Mouse (Mus musculus): ENCODE data around the gene Cgn. TPM values are rescaled to one million over a fixed set of nuclear protein-coding genes. Genes with fewer than 3 reads are reported as not detected.
A peak's percentile ranks its signal among the peaks of the same experiment; 100 is the strongest.

The Cgn gene
- polyA plus RNA-seq (2015; fragmentation: Nextera tagmentation; extraction: Ambion mirVana): 10.1 and 12.6 TPM in 2 replicates

DNA sequence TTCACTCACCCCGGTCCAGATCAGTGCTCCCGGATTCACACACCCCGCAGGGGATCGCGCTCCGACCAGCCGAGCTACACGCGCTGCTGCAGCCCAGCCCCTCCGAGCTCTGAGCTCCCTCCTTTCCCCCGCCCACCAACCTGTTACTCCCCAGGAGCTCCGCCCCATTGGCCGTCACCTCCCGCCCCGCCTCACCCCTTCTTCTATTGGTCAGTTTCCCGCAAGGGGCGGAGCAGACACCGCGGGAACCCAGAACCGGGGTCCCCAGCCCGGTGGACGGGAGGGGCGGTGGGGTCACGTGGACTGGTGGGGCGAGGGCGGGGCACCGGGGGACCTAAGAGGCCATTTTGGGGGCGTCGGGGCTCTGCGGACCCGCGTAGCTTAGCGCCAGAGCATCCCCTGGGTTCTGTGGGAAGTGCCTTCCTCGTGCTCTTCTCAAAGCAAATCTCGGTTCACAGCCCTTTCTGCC, at the start of gene Cgn:
TSS of gene Cgn (minus strand) at position 126 of the 469 bp plus-strand sequence.
- Histone ChIP-seq H3K36me3 (no peaks in the 10 kb centered on the region), H3K4me3 (replicated peaks) (peak within 1 kb of the TSS; percentile 58), H3K9ac (peak within 1 kb of the TSS; percentile 23), H3K9me3 (replicated peaks) (no peaks in the 10 kb centered on the region), H3K27ac (replicated peaks) (peak within 1 kb of the TSS; percentile 39), H3K27me3 (0 out of 2 replicates have a peak, but pooled peaks cover 3% of the 10 kb centered on the region), H3K4me1 (peaks cover 14% of the 10 kb centered on the region), H3K4me2 (replicated peaks) (peak within 1 kb of the TSS; percentile 79)
- WGBS: 0% methylated on average over 35 of the region's 35 CpGs
- ATAC-seq (ENCODE audit: insufficient number of reproducible peaks, low FRiP score, low TSS enrichment, low read depth): peak; percentile 90

DNA sequence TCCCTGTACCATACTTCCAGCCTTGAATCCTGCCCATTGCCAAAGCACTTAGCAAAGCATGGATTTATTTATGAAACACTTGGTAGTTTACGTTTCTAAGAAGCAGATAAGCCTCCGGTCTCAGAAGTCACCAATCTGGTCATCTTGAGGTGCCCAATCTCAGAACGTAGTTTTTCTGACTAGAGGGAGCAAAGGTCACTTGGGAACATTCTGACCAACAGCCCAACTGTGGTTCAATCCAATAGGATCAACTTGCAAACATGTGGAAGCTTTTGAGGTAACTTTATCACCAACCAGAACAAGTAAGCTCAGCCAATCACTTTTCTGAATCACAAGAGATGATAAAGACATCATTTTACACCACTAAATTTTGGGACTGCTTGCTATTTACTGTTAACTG, 49.1 kb upstream of the Cgn start:
- H3K36me3 ChIP-seq: no peaks in the 10 kb centered on the region
- no peak overlapping the region for H3K9ac ChIP-seq
- no peaks in the 10 kb centered on the region for H3K9me3 ChIP-seq (replicated peaks)
- no peak overlapping the region for H3K27ac ChIP-seq (replicated peaks)
- no peak for ATAC-seq (ENCODE audit: insufficient number of reproducible peaks, low FRiP score, low TSS enrichment, low read depth)
- WGBS: 77% methylated on average over 3 of the region's 3 CpGs
- H3K4me2 ChIP-seq (replicated peaks): no peak overlapping the region
- peaks cover 17% of the 10 kb centered on the region for H3K4me1 ChIP-seq
- 0 out of 2 replicates have a peak, but pooled peaks cover 3% of the 10 kb centered on the region for H3K27me3 ChIP-seq
- no peak overlapping the region for H3K4me3 ChIP-seq (replicated peaks)

DNA sequence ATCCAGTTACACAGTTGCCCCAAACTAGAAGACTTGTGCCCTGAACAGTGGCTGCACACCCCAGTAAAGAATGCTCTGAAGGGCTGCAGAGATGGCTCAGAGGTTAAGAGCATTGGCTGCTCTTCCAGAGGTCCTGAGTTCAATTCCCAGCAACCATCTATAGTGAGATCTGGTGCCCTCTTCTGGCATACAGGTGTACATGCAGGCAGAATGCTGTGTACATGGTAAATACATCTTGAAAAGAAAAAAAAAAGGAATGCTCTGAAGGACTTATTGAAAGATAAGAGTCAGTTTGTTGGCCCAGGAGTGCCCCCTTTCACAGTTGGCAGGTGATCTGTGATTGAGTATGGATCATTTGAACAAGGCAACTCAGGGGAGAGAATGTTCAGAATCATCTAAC, 47.1 kb upstream of the Cgn start:
- Histone ChIP-seq H3K4me2 (replicated peaks) (no peak overlapping the region), H3K9me3 (replicated peaks) (no peaks in the 10 kb centered on the region), H3K27me3 (0 out of 2 replicates have a peak, but pooled peaks cover 3% of the 10 kb centered on the region), H3K9ac (no peak overlapping the region), H3K27ac (replicated peaks) (no peak overlapping the region), H3K36me3 (no peaks in the 10 kb centered on the region), H3K4me3 (replicated peaks) (no peak overlapping the region), H3K4me1 (peaks cover 4% of the 10 kb centered on the region; the same call in 1 of the 2 replicates)
- ATAC-seq (ENCODE audit: insufficient number of reproducible peaks, low FRiP score, low TSS enrichment, low read depth): no peak

DNA sequence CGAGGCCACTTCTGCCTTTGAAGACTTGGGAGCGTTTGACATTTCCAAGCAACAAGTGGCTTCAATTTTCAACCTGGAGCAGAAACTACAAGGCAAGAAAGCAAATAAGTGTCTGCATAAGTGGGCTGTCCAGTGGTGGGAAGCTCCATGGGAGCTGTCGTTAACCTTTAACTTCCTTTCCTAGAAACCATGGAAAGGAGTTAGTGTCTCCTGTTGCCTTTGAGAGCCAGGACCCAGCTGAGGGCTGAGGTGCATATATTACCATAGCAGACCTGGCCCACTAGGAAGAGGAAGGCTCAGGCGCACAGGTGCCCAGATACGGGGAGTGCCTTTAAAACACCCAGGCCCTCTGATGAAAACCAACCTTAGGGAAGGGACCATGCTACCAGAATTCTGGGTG, 46.4 kb upstream of the Cgn start:
- 69% methylated on average over 5 of the region's 5 CpGs for WGBS
- ATAC-seq (ENCODE audit: insufficient number of reproducible peaks, low FRiP score, low TSS enrichment, low read depth): no peak

DNA sequence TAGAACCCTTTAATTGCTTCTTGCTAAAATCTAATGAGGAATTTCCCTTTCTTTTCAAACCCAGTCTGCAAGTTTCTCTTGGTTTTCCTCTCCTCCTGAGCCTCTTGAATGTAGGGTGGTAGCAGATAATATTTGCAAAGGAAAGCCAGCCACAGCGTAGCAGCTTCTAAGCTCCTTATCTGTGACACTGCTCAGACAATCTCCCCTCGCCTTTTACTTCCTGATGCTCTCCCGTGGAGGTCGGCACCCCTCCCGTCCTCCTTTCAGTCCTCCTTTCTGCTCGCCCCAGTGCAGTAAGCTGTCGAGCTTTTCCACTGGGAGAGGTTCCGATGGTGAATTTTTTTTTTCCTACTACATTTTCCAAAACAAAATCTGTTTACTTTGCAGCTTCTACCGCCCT, 45.8 kb upstream of the Cgn start:
- ATAC-seq (ENCODE audit: insufficient number of reproducible peaks, low FRiP score, low TSS enrichment, low read depth): no peak
- Histone ChIP-seq H3K4me1 (peaks cover 4% of the 10 kb centered on the region; the same call in 1 of the 2 replicates), H3K9ac (no peak overlapping the region), H3K4me3 (replicated peaks) (no peak overlapping the region), H3K4me2 (replicated peaks) (no peak overlapping the region), H3K9me3 (replicated peaks) (no peaks in the 10 kb centered on the region), H3K36me3 (no peaks in the 10 kb centered on the region), H3K27me3 (0 out of 2 replicates have a peak, but pooled peaks cover 3% of the 10 kb centered on the region), H3K27ac (replicated peaks) (no peak overlapping the region)
- 21% methylated on average over 9 of the region's 9 CpGs for WGBS

More for the DNA sequence above, 46.4 kb upstream of the Cgn start:
- no peaks in the 10 kb centered on the region for H3K9me3 ChIP-seq (replicated peaks)
- H3K4me2 ChIP-seq (replicated peaks): no peak overlapping the region
- H3K9ac ChIP-seq: no peak overlapping the region
- H3K27ac ChIP-seq (replicated peaks): no peak overlapping the region
- H3K36me3 ChIP-seq: no peaks in the 10 kb centered on the region
- H3K4me1 ChIP-seq: peaks cover 4% of the 10 kb centered on the region; the same call in 1 of the 2 replicates
- 0 out of 2 replicates have a peak, but pooled peaks cover 3% of the 10 kb centered on the region for H3K27me3 ChIP-seq
- no peak overlapping the region for H3K4me3 ChIP-seq (replicated peaks)

DNA sequence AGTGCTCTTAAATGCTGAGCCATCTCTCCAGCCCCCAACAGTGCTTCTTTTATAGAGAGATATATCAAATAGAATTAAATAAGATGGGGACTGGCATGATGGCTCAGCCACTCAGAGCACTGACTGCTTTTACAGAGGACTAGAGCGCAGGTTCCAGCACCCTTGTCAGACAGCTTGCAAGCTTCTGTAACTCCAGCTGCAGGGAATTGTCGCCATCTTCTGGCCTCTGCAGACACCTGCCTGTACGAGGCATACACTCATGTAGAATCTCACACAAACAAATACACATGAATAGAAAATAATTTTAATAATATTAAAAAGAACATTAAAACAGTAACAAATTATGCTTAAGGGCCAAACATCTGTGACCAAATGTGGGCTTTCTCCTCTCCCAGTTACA, 37.8 kb upstream of the Cgn start:
- H3K27ac ChIP-seq (replicated peaks): no peak overlapping the region
- H3K4me1 ChIP-seq: peaks cover 4% of the 10 kb centered on the region; the same call in 1 of the 2 replicates
- 79% methylated on average over 3 of the region's 3 CpGs for WGBS
- no peak overlapping the region for H3K4me2 ChIP-seq (replicated peaks)
- no peaks in the 10 kb centered on the region for H3K9me3 ChIP-seq (replicated peaks)
- no peaks in the 10 kb centered on the region for H3K36me3 ChIP-seq
- no peak for ATAC-seq (ENCODE audit: insufficient number of reproducible peaks, low FRiP score, low TSS enrichment, low read depth)
- H3K9ac ChIP-seq: no peak overlapping the region
- no peak overlapping the region for H3K4me3 ChIP-seq (replicated peaks)
- H3K27me3 ChIP-seq: no peaks in the 10 kb centered on the region

DNA sequence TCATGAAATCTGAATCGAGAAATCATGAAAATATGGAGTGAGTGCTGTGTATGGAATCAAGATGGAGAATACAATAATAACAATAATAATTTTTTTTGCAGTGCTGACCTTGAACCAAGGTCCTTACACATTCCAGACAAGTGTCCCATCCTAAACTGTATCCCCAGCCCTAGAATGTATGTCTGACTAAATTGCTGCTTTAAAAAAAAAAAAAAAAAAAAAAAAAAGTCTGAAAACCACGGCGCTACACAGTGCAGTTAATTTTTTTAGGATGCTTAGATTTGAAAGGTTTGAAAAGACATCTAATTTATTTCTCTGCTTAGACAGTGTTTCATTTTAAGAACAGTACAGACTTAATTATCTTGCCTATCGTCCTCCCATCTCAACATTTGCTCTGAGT, 35.8 kb upstream of the Cgn start:
- H3K4me1 ChIP-seq: peaks cover 4% of the 10 kb centered on the region; the same call in 1 of the 2 replicates
- WGBS: 80% methylated on average over 4 of the region's 4 CpGs
- H3K27me3 ChIP-seq: no peaks in the 10 kb centered on the region
- no peak overlapping the region for H3K9ac ChIP-seq
- H3K9me3 ChIP-seq (replicated peaks): no peaks in the 10 kb centered on the region
- peak overlapping the region; percentile 69 for H3K4me3 ChIP-seq (replicated peaks)
- peak overlapping the region; percentile 66; the same call in 1 of the 2 replicates for H3K4me2 ChIP-seq (replicated peaks)
- no peaks in the 10 kb centered on the region for H3K36me3 ChIP-seq
- H3K27ac ChIP-seq (replicated peaks): no peak overlapping the region
- no peak for ATAC-seq (ENCODE audit: insufficient number of reproducible peaks, low FRiP score, low TSS enrichment, low read depth)

DNA sequence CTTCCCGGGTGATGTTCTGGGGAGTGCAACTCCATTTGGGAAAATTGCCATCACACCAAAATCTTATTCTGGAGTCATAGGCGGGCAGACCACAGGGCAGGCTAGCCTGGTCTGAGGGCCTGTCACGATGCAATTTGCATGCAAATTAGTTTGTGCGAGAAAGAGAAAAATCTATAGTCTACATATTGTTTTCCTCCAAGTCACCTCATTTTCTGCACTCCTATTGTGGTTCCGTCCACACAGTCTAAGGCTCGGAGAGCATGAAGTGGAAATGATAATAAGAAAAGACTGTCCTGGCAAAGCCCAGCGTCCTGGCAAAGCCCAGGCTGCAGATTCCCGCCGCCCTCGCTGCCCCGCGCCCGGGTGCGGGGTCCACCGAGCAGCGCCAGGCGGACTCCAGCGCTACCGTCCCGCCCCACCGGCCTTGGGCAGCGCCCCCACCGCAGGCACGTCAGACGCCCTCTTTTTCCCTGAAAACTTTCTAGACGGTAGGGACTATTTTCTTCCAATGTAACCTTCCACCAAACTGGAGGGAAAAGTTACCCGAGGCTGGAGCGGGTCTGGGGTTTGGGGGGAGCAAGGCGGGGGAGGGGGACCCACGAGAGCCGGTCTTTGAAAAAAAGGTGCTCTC, 34.8 kb upstream of the Cgn start:
- Histone ChIP-seq H3K4me2 (replicated peaks) (peak overlapping the region; percentile 66), H3K9ac (peak overlapping the region; percentile 85), H3K4me3 (replicated peaks) (peak overlapping the region; percentile 69), H3K36me3 (no peaks in the 10 kb centered on the region), H3K9me3 (replicated peaks) (no peaks in the 10 kb centered on the region), H3K27me3 (no peaks in the 10 kb centered on the region), H3K4me1 (peaks cover 4% of the 10 kb centered on the region; the same call in 1 of the 2 replicates), H3K27ac (replicated peaks) (peak overlapping the region; percentile 91)
- peak; percentile 41; the same call in 1 of the 2 replicates for ATAC-seq (ENCODE audit: insufficient number of reproducible peaks, low FRiP score, low TSS enrichment, low read depth)
- 1% methylated on average over 31 of the region's 31 CpGs for WGBS

DNA sequence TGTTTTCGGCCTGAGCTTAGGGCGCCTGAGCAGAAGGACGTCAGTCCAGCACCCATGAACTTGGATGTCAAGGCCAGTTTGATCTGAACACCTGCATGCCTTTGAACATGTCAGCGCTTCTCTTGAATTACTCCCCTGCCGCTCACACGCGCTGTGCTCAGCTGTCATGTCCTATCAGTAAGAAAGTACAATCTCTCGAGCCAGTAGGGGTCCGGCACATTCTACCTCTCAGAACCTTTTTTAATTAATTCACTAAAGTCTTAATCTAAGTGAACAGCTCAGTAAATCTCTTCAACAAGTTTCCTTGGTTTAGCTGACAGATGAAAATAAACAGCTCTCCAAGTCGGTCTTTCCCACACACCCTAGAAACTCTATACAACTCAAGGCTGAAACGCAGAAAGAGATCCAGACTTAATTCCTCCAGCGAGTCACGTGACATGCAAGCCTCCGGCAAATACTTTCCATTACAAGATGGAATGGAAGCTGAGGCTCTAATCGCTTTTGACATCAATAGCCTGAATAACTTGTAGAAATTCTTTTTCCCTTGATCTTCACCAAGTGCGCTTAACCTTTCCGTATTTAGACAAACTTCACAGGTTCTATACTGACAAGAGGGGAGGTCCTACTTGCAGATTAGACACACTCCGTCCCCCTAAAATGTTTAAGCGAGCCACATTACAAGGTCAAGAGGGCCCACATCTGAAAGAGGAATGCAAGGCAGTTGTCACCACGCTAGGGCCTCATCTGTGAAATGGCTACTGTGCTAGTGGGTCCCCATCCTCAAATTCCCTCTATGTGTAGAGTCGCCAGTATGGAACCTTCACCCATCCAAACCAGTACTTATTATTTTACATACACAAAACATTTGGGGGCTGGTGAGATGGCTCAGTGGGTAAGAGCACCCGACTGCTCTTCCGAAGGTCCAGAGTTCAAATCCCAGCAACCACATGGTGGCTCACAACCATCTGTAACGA, 33.4 kb upstream of the Cgn start:
- Histone ChIP-seq H3K4me3 (replicated peaks) (no peak overlapping the region), H3K27ac (replicated peaks) (0 out of 2 replicates have a peak overlapping the region, but pooled peaks have one; percentile 22), H3K9ac (no peak overlapping the region), H3K36me3 (no peaks in the 10 kb centered on the region), H3K27me3 (no peaks in the 10 kb centered on the region), H3K4me1 (peaks cover 4% of the 10 kb centered on the region; the same call in 1 of the 2 replicates), H3K9me3 (replicated peaks) (no peaks in the 10 kb centered on the region), H3K4me2 (replicated peaks) (no peak overlapping the region)
- ATAC-seq (ENCODE audit: insufficient number of reproducible peaks, low FRiP score, low TSS enrichment, low read depth): 0 out of 2 replicates have a peak, but pooled peaks have one; percentile 44
- 44% methylated on average over 24 of the region's 24 CpGs for WGBS

DNA sequence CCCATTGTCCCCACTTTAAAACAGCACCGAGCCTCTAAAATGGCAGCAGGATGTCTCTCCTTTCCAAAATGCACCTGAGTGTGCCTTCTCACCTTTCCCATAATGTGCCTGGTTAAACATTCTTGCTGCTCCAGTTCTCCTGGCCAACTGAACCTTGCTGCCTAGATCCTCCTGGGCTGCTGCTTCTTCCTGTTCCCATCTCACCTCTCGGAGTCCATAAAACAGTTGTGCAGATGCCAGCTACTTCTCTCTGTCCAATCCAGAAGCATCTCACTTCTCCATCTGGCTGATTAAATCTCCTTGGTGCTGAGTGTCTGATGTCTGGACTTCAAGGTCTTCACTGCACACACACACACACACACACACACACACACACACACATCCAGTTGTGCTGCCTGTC, 31.4 kb upstream of the Cgn start:
- 72% methylated on average over 2 of the region's 2 CpGs for WGBS

DNA sequence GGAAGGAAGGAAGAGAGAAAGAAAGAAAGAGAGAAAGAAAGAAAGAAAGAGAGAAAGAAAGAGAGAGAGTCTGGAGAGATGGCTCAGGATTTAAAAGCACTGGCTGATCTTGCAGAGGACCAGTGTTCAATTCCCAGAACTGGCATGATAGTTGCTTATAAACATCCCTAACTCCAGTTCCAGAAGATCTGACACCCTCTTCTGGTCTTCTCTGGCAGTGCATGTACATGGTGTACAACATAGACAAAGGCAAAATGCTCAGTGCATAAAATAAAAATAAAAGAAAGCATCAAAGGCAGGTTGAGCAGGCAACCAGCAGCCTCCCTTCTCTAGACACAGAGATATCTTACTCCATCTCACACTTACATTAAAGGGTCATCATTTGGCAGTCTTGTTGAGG, 29.3 kb upstream of the Cgn start:
- H3K9ac ChIP-seq: no peak overlapping the region
- no peak for ATAC-seq (ENCODE audit: insufficient number of reproducible peaks, low FRiP score, low TSS enrichment, low read depth)
- no peak overlapping the region for H3K4me2 ChIP-seq (replicated peaks)
- H3K4me3 ChIP-seq (replicated peaks): no peak overlapping the region
- H3K27me3 ChIP-seq: no peaks in the 10 kb centered on the region
- no peaks in the 10 kb centered on the region for H3K9me3 ChIP-seq (replicated peaks)
- no peak overlapping the region for H3K27ac ChIP-seq (replicated peaks)
- peaks cover 4% of the 10 kb centered on the region; the same call in 1 of the 2 replicates for H3K4me1 ChIP-seq
- H3K36me3 ChIP-seq: no peaks in the 10 kb centered on the region

More for the DNA sequence above, 31.4 kb upstream of the Cgn start:
- no peaks in the 10 kb centered on the region for H3K9me3 ChIP-seq (replicated peaks)
- peaks cover 4% of the 10 kb centered on the region; the same call in 1 of the 2 replicates for H3K4me1 ChIP-seq
- no peak overlapping the region for H3K4me2 ChIP-seq (replicated peaks)
- no peak overlapping the region for H3K9ac ChIP-seq
- H3K4me3 ChIP-seq (replicated peaks): no peak overlapping the region
- no peak overlapping the region for H3K27ac ChIP-seq (replicated peaks)
- no peaks in the 10 kb centered on the region for H3K27me3 ChIP-seq
- H3K36me3 ChIP-seq: no peaks in the 10 kb centered on the region
- no peak for ATAC-seq (ENCODE audit: insufficient number of reproducible peaks, low FRiP score, low TSS enrichment, low read depth)
